Mouse (Mus musculus): ENCODE results near the gene Cntnap2.

Cntnap2 gene

DNA sequence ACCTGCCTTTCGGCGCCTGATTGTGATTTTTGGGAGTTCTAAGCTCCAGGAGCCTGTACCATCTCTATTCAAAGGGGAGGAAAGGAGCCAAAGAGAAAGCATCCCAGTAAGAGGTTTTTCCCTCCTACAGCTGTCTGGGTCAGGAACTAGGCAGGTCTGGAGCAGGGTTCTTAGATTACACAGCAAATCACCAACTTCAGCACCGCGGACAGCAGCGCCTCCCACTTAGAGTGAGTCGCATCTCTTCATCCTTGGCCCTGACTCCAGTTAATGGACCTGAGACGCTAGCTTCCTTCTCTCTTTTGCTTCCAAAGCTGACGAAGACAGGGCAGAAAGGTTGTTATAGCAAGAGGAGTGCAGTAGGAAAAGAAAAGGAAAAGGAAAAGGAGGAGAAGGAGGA is at the start of gene Cntnap2:
Gene Cntnap2 (plus strand): TSS at position 267 of the 400 bp plus-strand sequence.
- DNase-seq (ENCODE audit: low read depth), result no peak

DNA sequence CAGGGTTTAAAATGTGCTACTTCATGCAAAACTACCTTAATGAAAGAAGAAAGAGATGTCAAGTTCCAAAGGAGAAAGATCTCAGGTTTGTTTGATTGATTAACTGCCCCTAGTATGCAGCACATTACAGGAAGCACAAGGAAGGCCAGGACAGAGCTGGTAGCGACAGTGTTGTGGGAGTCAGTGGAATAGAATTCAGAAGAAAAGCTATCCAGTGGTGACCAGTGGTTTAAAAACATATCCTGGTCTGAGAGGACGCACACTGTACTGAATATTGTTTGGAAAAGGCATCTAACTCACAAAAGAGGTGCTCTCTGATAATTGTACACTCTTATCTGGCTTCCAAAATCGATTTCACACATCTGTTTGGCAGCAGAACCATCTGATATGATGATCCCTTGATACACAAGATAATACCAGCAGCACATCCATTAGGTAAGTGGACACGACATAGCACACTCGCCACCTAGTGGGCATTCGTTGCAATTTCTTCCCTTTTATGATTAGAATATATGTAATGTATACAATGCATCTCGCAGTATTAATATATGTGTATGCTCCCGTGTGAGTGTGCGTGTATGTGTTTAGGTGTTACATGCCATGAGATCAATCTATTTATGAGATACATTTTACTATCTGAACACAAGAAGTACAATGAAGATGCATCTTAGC is 33.0 kb upstream of the Cntnap2 start:
- DNase-seq (ENCODE audit: low read depth), result peak; percentile 2

DNA sequence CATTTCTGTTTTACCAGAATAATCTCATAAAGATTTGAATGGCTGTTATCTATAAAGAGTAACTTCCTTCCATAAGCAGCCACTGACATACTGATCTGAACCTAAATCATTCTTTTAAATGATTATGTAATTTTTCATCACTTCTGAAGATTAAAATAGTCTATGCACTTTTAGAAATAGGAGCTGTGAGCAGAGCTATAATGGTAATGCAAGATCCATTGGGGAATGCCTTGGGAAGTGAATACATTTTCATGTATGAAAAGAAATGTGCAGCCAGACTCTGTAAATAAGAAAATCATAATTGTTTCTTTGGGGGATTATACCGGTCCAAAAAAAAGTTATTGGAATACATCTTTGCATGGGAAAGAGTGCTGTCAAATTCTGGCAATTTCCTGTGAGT is 19.7 kb upstream of the Cntnap2 start:
- no peak for DNase-seq (ENCODE audit: low read depth)

GRCm38 (mm10) chr6:45059556-45060471 is 657 bp downstream of the Cntnap2 start:
- DNase-seq (ENCODE audit: low read depth), result no peak

GRCm38 (mm10) chr6:45062214-45062997 is 3.2 kb downstream of the Cntnap2 start:
- no peak for DNase-seq (ENCODE audit: low read depth)

GRCm38 (mm10) chr6:45088304-45088703 is 29.1 kb downstream of the Cntnap2 start:
- DNase-seq (ENCODE audit: low read depth), result no peak

GRCm38 (mm10) chr6:45113613-45114012 is 54.5 kb downstream of the Cntnap2 start:
- no peak for DNase-seq (ENCODE audit: low read depth)

GRCm38 (mm10) chr6:45144882-45145281 is 85.7 kb downstream of the Cntnap2 start:
- DNase-seq (ENCODE audit: low read depth), result no peak

DNA sequence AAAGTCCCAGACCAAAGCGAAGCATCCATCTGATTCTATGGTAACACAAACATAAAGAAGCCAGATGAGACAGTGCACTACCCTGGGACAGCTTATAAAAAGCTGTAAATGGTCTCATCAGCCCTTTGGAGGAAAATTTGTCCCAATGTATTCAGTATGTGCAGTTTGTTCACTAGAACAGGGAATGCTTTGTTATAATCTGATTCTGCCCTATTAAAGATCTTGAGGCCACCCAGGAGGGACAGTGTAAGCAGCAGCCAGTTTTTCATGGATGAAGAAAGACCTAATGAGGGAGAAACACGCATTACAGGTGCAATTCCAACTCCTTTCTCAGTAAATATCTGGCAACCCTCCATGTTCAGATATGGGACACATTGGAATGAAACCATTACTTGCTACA is 145.9 kb downstream of the Cntnap2 start:
- DNase-seq (ENCODE audit: low read depth), result no peak

- DNase-seq (ENCODE audit: low read depth), result no peak
Measured at GRCm38 (mm10) chr6:45214330-45214729, 155.2 kb downstream of the Cntnap2 start.

DNA sequence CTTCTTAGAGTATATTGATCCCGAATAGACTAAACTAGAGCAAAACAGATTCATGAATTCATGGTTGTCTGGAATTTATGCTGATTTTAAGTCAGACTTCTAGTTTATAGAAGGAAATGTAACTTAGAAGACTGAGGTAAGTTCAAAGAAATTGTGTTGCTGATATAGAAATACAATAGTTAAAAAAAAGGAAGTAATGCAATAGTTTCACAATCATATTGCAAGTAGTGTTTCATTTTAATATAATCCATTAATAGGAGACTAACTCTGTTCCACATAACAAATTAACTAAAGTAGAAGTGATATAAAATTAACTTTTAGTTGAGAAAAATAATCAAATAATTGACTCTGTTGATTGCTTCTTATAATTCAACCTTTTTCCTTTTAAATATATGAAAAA is 169.8 kb downstream of the Cntnap2 start:
- DNase-seq (ENCODE audit: low read depth), result no peak

GRCm38 (mm10) chr6:45232571-45232970 is 173.4 kb downstream of the Cntnap2 start:
- DNase-seq (ENCODE audit: low read depth), result no peak

GRCm38 (mm10) chr6:45236531-45236930 is 177.4 kb downstream of the Cntnap2 start:
- no peak for DNase-seq (ENCODE audit: low read depth)

DNA sequence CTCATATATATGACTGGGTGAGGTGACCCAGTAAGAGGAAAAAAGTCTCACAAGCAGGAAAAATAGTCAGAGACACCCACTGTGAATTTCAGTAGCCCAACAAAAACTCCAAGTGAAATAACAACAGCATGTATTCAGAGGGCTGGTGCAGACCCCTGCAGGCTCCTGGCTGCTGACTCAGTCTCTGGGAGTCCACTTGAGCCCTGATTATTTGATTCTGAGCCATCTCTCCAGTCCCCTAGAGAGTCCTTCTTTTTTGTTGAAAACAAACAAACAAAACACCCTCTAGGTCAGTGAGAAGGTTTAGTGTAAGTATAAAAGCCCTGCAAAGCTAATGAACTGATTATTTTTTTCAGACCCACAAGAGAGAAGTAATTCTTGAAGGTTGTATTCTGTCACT is 179.0 kb downstream of the Cntnap2 start:
- no peak for DNase-seq (ENCODE audit: low read depth)

DNA sequence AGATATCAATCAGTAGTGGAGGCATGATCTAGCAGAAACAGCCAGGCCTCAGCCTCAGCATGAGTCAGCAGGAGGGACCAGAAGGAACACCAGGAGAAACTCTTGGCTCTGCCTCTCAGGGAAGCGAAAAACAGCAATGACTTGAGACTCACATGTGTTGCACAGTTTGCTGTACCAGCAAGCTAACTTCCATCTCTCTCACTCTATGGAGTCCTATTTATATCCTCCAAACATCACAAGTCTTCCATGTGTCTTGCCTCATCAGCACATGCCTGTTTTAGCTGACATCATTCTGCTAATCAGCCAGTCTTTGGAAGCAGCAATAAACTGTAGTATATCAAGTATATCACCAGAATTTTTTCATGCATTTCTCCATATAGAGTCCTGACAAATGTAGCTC is 182.1 kb downstream of the Cntnap2 start:
- no peak for DNase-seq (ENCODE audit: low read depth)

DNA sequence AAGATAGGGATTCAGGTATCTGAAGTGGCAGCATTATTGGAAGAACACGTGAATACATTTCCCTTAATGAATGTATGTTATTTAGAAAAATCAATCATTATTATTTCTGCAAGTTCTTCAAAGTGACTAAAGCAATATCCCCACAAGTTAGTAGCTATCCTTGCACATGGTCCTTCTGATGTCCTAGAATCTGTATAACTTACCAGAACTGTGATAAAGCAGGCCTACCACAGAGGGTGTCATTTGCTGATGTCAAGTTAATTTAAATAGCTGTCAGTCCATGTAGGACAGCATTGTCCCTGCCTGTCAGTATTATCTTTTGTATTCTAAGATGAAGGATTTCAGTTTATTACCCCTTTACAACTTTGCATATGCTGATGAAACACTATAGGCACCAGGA is 185.5 kb downstream of the Cntnap2 start:
- no peak for DNase-seq (ENCODE audit: low read depth)

GRCm38 (mm10) chr6:45258047-45258446 is 198.9 kb downstream of the Cntnap2 start:
- DNase-seq (ENCODE audit: low read depth), result no peak

DNA sequence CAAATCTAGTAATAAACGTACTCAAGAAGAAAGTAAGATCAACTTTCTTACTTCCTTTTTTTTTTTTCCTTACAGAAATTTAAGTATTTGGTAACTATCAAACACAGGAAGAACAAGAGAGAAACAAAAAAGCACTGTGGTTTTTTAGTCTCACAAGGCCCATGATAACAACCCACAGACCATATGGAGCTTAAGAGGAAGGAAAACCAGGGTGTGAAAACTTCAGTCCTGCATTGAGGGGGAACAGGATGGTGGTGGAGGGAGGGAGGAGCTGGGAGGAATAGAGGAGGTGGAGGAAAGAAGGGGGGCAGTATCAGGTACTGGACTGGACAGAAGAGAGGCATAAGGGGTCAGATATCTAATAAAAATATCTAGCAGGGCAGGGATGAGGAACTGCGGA is 212.4 kb downstream of the Cntnap2 start:
- no peak for DNase-seq (ENCODE audit: low read depth)

DNA sequence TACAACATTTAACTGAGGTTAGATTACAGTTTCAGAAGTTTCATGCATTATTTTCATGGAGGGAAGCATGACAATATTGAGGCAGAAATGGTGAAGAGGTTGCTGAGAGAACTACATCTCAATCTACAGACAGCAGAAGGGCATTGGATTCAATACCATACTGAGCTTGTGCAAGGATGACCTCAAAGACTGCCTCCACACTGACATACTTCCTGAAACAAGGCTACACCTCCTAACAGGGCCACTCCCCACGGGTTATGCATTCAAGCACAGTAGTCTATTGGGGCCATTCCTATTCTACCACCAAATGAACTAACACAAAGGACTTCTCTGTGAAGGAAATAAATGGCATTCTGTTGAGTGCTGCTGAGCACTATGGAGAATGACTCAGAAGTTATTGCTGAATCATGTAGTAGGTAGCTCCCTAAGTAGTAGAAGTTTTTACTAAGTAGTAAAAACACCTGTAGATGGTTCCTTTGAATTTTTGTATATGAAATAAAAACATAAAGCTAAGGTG is 214.2 kb downstream of the Cntnap2 start:
- no peak for DNase-seq (ENCODE audit: low read depth)

- DNase-seq (ENCODE audit: low read depth), result no peak
Measured at GRCm38 (mm10) chr6:45290154-45290553, 231.0 kb downstream of the Cntnap2 start.

DNA sequence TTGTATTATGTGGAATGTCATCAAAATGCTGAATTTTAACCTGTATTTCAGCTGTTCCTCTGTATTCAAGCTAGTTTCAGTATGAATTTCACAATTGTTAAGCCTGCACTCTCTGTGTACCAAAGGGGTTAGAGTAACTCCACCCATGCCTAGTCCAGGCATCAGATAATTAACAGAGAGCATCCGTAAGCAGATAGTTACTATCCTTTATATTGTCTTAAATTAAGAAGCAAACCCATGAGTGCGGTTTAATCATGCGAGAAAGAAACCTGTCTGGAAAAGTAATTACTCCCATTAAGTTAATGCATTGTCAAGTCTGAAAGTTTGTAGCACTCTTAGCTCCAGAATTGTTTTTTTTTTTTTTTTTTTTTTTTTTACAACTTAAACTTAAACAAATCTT is 258.3 kb downstream of the Cntnap2 start:
- no peak for DNase-seq (ENCODE audit: low read depth)

DNA sequence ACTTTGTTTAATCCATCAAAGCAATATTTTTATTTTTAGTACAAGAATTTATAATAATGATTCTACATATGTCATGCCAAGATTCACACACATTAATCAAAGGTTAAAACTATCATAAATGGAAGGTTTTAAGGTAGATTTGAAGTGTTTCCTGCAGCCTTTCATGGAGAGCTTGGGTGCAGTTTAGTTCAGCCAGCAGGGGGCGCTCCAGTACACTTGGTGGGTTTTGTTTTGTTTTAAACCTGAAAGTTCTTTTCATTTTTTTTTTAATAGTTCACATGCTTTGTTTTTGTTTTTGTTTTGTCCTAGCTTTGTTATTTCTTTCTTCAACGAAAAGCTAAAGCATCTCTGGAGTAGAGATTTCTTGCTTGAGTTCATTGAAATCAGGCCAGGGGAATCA is 264.3 kb downstream of the Cntnap2 start:
- peak; percentile 12 for DNase-seq (ENCODE audit: low read depth)
